Mouse (Mus musculus): ENCODE data around the gene Rcvrn.
A peak's percentile ranks its signal among the peaks of the same experiment; 100 is the strongest.

Rcvrn gene

DNA sequence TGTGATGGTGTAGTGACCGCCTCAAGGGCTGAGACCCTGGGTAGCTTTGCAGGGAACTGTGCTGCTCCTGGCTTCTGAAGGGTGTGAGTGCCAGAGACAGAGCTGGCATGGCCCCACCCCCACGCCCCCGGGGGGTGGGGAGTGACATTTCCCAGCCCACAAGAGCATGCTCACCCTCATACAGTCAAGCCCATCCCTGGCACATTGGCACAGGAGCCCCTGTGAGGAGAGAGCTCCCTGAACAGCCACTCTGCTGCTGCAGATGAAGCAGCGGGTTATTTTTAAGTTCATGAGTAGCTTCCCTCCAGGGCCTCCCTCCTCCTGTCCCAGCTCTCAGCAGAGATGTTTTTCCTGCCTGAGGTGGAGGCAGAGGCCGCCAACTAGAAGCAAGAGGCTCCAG, 23.0 kb upstream of the Rcvrn start:
- DNase-seq, result no peak

DNA sequence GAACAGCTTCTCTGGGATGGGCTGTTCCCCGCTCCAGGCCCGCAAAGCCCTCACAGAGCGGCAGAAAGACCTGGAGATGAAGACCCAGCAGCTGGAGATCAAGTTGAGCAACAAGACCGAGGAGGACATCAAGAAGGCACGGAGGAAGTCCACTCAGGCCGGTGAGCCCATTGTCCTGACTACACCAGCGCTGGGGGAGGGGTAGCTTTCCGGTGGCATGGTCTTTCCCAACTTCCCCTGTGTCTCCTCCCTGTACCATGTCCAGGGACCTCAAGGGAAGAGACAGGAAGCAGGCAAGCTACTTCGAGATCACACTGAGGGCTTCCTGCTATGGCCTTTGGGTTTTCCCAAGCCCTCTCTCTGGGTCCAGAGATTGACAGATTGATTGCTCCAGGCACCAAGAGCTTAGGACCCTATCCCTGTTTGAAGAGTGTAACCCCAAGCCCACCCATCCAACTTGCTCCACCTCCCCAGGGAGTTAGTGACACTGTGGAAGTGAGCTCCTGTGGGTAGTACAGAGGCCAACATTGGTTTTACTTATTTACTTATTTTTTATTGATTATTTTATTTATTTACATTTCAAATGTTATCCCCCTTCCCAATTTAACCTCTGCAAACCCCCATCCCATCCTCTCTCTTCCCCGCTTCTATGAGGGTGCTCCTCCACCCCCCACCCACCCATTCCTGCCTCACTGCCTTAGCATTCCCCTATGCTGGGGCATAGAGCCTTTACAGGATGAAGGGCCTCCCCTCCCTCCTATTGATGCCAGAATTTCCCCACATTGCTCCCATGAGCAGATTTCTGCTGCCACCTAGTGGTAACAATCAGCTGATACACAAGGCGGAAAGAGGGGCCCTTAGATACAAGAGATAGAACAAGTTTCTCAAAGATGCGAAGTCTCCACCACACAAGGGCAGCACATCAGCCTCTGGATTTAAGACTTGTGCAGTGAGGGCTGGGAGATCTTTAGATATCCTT, 19.3 kb upstream of the Rcvrn start:
- no peak for DNase-seq

DNA sequence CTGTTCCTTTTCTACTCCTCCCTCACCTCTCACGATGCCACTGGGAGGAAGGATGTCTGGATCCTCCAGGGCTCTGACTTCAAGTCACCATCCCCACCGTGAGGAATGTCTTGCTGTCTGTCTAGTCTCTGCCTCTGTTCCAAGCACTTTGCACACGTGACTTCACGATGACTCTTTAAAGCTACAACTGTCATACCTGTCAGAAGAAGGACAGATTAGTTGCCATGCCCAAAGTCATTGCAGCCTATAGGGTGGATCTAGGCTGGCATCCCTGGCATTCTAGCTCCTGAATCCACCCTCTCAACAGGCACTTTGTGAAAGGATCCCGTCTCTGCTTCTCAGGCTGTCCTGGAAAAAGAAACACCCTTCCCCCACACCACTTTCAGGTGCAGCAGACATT, 15.8 kb upstream of the Rcvrn start:
- no peak for DNase-seq

DNA sequence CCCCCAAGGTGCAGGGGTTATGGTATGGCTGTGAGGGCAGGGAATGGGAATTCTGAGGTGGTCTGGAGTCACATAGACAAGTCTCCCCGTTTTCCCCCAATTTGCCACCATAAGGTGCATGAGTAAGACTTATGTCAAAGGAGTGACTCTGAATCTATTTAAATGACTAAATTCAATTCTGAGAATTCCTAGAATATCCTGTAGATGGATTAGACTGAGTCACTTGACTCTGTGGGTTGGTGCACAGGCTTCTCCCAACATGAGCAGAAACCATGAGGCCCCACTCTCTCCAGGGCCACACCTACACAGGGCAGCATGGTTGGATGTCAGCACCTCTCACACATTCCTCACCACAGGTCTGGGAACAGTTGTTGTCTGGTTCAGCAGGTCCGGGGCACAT, 15.2 kb upstream of the Rcvrn start:
- DNase-seq, result no peak

DNA sequence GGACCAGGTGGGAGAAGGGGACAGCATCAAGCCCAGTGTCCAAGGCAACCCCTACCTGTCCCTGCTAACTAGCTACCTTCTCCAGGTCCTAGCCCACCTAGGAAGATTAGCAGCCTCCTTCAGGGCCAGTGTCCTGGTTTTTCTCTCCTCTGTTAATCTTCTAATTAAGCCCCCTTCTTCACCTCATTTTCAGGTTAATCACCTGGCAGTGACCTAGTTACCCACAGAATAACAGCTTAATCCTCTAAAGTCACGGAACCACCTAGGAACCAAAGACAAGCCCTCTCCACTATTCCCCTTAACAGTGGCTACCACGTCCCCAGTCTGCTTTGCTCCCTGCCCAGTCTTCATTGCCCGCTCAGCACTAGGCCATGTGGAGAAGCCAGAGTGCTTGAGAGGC, 13.3 kb upstream of the Rcvrn start:
- no peak for DNase-seq

DNA sequence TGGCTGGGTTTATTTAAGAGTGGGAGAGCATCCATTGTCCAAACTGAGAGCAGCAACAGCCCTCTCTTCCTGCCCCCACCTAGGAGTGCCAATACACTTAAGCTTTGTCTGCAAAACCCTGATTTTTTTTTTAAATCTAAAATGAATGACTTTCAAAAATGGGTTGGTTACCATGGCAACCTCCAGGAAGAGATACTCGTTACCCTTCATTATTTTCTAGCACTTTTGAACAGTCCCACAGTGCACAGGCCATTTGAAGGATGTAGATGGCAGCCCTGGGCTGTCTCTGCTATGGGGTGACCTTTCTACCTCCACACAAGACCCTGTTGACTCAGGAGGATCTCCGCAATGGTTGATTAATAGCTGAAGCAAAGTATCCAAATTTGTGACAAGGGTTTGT, 9.0 kb upstream of the Rcvrn start:
- no peak for DNase-seq

DNA sequence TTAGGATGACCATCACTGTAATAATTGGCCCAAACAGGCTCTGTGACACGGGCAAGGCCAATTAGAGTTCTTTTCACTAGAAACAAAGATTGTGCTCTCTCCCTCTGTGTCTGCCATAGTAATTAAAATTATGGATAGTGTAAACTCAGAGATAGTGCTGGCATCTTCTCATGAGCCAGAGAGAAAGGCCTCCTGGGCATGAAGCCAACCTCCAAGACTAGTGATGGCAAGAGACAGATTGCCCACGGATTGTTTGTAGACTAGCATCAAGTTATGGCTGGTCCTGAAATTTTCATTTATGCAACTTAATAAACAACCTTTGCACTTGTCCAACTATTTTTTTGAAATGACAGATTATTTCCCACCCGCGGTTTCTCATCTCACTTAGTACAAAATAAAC, 17.9 kb downstream of the Rcvrn start:
- no peak for DNase-seq

DNA sequence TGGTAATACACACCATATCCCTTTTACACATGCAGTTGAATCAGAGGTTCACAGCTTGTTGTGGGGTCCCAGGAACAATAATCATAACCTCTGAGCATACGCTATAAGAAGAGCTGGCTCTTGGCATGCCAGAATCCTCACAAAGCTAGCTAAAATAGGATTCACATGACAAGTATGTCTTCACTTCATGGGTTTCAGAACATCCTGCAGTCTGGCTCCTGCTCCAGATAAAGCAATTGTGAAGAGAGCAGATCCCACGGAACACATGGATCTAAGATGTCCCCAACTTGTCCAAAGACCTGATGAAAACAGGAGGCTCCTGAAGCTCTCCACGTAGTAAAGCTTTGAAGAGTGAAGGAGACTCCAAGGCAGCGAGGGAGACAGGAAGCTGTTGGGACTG, 20.3 kb downstream of the Rcvrn start:
- DNase-seq, result no peak

DNA sequence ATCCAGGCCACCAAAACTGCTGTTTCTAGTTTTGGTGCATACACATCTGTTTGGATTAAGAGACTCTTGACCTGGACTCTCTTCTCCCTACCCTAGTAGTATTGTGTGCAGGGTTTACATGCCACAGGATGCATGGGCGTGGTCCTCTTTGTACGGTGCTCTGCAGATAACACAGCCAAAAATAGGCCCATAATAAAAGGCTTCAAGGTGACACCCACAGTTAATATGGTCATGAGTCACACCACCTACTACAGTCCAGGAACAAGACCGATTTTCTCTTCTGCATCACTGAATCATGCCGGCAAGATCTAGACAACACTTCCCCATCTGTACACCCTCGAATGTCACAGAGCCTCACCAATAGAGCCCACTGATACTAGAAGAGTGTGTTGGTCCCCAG, 26.4 kb downstream of the Rcvrn start:
- DNase-seq, result no peak

DNA sequence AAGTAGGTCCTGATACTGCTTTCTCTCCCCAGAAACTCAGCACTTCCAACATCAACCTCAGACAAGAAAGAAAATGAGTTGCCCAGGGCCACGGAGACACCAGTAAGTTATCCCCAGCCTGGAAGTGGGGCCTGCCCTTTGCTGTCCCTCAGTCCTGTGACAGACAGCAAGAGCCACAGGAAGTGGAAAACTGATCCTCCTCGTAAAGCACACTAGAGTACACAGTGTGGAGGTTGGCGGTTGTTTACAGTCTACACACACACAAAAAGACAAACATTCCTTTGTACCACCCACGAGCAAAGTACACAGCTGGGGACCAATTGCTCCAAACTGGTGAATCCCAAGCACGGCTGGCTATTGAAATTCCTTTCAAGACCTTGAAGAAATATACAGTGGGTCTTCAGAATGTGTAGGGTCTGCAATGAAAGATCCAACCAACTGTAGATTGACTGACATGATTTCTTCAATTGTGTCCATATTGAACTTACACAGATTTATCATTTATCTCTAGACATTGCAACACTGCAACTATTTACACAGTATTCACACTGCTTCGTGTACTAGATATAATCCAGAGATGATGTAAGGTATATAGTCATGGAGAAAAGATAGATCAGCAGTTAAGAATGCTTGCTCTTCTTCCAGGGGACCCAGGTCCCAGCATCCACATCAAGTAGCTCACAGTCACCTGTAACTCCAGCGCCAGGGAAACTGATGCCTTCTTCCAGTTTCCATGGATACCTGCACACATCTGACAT, 27.5 kb downstream of the Rcvrn start:
- DNase-seq, result no peak

DNA sequence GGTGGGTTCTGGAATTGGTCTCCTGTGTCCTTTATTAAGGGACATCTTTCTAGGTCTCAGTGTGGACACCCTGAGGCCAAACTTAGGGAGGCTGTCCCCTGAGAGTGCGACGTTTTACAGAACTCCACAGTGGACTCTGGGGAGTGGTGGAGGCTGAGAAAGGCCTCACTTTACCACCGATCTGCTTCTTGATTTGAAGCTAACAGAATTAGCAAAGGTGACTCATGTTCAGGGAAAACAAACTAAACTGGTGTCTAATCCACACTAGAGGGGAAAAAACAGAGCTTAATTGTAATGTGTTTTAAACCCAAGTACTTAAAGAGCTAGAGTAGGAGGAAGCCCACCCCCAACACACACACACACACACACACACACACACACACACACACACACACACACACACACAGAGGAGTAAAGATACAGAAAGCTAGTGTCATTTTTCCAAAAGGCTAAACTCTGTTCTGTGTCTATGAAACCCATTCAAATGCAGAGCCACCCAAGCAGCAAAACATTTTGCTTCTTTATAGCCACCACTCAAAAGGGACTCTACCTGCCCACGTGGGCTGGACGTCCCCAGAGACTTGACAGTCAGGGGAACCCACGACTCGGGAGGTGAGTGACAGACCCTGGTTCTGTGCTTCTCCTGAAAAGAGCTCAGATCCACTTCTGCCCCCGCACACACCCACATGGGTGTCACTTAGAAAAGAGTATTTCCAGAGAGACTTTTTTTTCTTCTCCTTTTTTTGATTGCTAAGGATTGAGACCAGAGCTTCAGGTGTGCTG, 28.3 kb downstream of the Rcvrn start:
- peak; percentile 40 for DNase-seq

DNA sequence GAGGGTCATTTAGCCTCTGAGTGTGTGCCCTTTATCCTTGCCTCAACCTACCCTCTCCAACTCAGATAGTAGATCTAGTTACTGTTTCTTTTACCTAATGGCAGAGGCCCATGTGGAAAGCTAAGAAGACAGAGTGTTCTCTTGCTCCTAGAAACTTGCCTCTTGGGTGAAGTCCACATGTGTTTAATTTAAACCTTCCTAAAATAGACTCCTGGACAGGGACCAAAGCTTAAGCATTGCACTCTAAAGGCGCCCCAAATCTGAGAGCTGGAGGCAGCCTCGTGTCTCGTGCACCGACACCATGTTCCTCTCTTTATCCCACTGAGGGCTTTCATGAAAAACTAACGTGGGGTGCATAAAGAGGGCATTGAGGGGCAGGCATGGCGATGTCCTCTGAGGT, 32.0 kb downstream of the Rcvrn start:
- DNase-seq, result no peak

DNA sequence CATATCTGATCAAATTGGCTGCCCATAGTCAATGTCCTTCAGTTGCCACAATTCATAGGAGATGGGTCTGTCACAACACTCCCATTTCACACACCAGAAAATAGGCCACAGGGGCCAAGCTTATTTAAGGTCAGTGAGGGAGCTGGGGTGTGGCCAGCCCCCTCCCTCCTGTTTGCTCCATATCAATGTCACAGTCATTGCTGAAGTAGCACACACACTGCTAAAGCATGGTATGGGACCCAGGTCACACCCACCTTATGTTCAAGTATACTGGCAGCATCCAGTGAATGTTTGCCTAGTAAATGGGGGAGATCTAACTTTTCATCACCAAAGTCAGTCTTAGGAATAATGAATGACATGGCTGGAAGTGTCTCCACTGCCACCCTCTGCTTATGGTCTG, 33.6 kb downstream of the Rcvrn start:
- DNase-seq, result no peak

DNA sequence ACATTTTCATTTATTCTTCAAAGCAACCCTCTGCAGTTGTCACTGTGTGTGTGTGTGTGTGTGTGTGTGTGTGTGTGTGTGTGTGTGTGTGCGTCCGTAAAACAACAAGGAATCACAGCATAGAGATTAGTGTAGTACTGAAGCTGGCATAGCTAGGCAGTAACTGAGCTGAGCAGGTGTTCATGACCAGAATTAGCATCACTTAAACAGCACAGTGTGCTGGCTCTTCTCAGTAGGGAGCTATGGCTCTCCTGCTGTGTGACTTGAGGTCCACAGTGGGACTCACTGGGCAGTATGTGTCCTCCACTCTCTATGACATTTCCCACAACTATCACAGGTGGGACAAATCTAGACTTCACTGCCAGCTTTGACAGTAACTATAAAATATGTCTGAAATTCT, 35.9 kb downstream of the Rcvrn start:
- DNase-seq, result no peak

DNA sequence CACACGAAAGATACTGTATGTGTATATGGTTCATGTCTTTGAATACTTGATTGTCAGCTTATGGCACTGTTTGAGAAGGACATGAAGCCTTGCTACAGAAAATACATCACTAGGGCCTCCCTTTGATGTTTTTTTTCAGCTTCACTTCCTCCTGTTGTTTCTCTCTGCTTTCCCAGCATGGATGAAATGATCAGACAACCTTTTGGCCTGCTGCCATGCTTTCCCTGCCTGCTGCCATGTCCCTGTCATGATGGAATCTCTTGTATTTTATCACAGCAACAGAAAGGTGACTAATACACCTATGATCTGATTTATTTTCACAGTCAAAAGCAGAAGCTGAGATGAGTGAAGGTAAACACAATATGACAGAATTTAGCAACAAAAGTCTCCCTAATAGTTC, 38.6 kb downstream of the Rcvrn start:
- no peak for DNase-seq

DNA sequence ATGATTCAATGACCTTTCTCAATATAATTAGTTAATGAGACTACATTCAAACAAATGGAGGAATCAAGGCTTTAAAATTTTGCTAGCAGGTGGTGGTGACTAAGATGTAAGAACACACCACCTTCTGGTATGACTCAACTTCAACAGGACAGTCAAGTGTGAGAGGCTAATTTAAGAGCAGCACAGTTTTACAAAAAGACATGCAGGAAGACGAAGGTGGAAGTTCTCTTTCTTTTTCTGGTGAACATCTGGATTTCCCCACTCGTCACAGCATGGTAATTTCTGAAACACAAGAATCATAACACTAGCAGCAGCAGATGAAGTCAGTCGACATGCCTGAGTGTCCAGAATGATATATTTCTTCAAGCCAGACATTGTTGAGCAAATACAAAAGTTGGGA, 39.5 kb downstream of the Rcvrn start:
- no peak for DNase-seq

DNA sequence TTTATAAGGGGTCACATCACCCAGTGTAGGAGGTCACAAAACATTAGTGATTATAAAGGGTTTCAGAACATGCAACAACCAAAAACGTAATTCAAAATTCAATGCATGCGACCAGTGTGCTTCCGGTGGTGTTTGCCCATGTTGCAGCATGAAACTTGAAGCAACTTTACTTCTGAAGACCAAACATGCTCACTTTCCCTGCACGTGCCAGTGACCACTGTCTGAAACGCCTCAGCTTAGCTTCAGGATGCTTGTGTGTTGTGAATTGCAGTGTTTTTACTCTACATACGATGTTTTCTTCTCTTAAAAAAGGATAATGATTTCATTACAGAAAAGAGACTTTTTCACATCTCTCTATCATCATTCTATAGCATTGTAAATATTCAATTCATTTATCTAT, 43.2 kb downstream of the Rcvrn start:
- DNase-seq, result no peak

DNA sequence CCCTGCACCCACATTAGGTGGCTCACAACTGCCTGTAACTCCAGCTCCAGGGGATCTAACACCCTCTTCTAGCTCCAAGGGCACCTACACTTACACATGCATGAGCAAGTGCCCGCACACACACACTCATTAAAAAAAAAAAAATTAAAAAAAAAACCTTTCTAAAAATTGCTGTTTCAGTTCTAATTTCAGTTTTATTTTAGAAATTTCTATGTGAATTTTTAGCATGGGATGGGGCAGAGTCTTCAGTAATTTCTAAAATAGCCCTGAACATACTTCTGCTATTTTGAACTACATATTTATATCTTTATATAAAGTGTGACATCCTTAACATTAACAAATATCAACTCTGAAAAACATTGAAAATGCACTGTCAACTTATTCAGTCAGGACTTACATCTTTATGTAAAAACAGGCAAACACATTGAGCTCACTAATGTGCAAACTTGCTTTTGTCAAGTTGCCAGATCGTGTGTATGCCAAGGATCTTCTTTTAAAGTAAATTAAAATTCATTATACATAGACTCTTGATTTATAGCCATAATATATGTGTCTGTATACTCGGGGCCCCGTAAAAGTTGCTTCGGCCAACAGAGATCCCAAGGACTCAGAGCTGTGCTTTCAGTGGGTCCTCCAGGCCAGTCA, 43.8 kb downstream of the Rcvrn start:
- DNase-seq, result no peak

DNA sequence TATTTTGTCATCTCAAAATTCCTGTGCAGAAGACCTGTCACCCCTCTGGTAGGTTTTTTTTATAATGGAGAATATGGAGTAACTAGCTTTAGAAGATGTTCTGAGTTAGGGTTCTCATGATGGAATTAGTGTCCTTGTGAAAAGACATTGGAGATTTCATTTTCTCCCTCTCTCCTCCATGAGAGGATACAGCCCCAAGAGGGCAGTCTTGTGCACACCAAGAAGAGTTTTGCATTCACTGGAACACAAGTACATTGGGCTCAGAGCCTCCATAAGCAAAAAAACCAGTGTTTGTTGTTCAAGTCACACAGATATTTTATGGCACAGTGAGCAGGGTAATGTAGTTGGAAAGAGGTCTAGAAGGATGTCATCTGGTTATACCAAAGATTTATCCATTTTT, 46.4 kb downstream of the Rcvrn start:
- no peak for DNase-seq

Measured in right cerebral cortex, postnatal 14 days (tissue).